Mouse (Mus musculus) thymus, postnatal 36 days (tissue): ENCODE data around the gene Pmp22.

Experiments
- DNase-seq, 2 experiments: peaks; one replicate each; pipeline ENCODE4 v3.0.0; 2022; ENCODE audit warnings: mixed read lengths in 2 of 2

Gene Pmp22

DNA sequence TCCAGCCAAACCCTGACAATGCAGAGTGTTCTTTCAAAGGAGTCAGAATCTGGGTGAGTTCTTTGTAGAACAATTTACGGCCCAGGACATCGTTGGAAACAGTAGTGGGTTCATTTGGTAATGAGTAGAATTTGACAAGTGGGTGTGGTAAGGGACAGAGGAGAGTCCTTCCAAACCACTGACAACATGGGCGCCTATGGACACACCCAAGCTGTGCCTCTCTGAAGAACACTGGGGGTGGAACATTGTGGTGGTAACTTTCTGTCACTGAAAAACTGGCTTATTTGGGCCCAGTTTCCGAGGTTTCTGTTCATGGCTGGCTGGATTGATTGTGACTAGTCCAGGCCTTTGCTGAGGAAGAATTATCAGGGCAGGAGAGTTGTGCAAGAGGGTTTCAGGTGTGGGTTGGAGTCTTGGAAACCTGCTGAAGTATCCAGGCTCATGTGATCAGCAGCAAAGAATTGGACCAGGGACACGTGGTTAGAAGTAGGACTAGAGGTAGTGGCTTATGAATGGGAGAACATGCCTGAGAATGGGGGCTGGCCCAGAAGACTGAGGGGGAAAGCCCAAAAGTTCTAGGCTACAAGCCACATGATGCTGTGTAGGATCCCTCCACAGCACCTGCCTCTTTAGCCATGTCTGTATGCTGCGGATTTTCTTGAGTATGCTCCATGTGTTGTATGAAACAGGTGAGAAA lies 35.4 kb downstream of the Pmp22 start:
- no peak for DNase-seq

DNA sequence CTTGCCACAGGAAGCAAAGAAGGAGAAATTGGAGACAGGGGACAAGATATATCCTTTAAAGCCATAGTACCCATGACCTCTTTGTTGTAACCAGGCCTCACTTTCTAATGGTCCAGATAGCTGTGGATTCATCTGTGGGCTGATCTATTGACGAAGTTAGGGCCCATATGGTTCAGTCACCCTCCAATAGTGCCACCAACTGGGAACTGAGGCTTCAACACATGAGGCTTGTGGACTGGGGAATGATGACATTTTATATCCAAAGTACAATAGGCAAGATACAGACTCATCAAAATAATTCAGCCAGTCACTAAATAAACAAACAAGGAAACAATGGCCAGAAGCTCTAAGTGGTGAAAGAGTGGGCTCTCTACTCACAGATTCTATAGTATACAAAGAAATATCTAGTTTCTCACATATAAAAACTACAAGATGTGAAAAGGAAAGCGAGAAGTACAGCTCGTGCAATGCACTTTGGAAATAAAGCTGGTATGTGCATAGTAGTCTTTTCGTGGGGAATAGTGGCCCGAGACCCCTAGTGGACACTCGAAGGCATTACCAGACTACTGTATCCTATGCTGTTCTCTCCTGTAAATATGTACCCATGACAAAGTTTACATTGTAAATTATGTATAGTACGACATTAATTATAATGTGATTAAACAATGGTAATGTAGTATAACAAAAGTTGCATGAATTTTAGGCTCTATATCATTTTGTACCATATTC lies 36.1 kb downstream of the Pmp22 start:
- no peak for DNase-seq

- DNase-seq: no peak
These were observed 39.0 kb downstream of the Pmp22 start for GRCm38 (mm10) chr11:63167826-63168225.

DNA sequence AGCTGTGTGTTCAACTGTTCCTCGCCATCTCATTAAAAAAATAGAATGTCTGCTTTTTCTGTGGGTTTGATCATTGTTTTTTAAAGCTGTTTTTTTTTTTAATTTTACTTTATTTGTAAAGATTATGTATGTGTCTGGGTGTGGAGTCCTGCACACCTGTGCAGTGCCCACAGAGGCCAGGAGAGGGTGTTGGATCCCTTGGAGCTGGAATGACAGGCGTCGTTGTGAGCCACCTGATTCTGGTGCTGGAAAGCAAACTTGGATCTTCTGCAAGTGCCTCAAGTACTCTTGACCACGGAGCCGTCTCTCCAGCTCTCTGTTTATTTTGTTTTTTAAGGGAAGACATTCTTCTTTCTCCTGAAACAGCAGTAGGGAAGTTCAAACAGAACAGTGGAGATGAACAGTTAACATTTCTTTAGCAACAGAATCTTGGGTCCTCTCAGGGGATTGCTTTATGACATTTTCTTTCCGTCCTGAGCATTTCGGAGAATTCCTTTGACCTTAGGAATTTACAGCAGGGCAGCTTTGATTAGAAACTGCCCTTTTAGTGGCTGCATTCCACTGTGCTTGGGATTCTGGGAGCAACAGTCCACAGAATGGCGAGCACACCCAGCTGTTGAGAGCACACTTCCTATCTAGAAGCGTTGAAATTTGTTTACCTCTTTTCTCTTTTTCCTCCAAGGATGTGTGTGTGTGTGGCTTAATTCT lies 39.9 kb downstream of the Pmp22 start:
- no peak for DNase-seq

DNA sequence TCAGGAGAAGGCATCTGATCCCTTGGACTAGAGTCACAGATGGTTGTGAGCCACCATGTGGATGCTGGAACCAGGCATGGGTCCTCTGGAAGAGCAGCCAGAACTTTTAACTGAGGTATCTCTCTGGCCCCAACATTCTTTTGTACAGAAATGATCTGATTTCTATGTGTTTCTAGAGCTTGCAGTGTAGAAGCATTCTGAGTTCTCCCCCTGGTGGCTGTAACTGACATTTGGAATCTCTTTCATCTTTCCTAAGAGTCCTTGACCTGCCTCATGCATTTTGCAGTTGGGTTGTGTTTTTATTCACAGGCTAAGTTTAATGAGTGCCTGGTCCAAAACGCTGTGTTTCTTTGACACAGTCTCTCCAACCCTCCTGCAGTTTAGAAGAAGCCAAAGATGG lies 43.2 kb downstream of the Pmp22 start:
- no peak for DNase-seq

GRCm38 (mm10) chr11:63173604-63174003 lies 44.8 kb downstream of the Pmp22 start:
- no peak for DNase-seq

- no peak for DNase-seq
These were observed 46.5 kb downstream of the Pmp22 start for GRCm38 (mm10) chr11:63175302-63175701.

DNA sequence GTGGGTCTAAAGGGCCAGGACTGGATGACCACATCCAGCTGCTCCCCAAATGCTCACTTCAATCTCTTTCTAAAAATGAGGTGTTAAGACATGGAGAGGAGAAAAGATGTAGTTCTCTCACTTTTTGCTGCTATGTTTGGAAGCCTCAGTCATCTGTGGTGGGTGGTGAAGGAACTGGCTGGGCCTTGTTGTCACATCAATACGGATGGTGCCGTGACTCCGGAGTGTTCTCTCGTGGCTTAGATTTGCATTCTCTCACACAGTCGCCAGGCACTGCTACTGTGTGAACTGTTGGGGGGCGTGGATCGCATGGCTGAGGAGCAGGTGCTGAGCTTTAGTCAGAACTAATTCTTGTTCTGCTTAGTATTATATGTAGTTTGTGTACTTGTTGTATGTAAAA lies 47.6 kb downstream of the Pmp22 start:
- no peak for DNase-seq

- no peak for DNase-seq
These were observed 51.7 kb downstream of the Pmp22 start for GRCm38 (mm10) chr11:63180262-63181101.

- DNase-seq: no peak
These were observed 60.0 kb downstream of the Pmp22 start for GRCm38 (mm10) chr11:63188803-63189202.

- no peak for DNase-seq
These were observed 69.3 kb downstream of the Pmp22 start for GRCm38 (mm10) chr11:63198070-63198469.

GRCm38 (mm10) chr11:63201989-63202535 lies 73.3 kb downstream of the Pmp22 start:
- no peak for DNase-seq
